Mouse (Mus musculus) spleen, adult 2 months (tissue): ENCODE data around the gene Olfr47. TPM values are rescaled to one million over a fixed set of nuclear protein-coding genes. Genes with fewer than 3 reads are reported as not detected.

Experiments
- DNase-seq, 2 experiments: peaks; one replicate each; pipeline versions ENCODE4 v3.0.0 to v3.0.0-alpha.2; 2012 to 2021; ENCODE audit warnings: low spot score in 2 of 2, low read depth in 1 of 2
- H3K27ac ChIP-seq: fragments of 200-500 bp; 2 replicates; pipeline ENCODE4 v1.5.1; 2012; ENCODE audit warnings: low read length, inconsistent platforms; ENCODE audit not compliant: insufficient read depth
- H3K27me3 ChIP-seq: fragments of 200-500 bp; 2 replicates; pipeline ENCODE4 v1.6.1; 2012; ENCODE audit warnings: mild to moderate bottlenecking, moderate library complexity, low read length, inconsistent platforms; ENCODE audit not compliant: control insufficient read depth, insufficient read depth
- H3K36me3 ChIP-seq: fragments of 200-500 bp; 2 replicates; pipeline ENCODE4 v1.6.1; 2012; ENCODE audit warnings: mild to moderate bottlenecking, low read length, inconsistent platforms; ENCODE audit not compliant: control insufficient read depth, insufficient read depth
- H3K4me1 ChIP-seq: fragments of 200-500 bp; 2 replicates; pipeline ENCODE4 v1.6.1; 2011; ENCODE audit warnings: inconsistent platforms; ENCODE audit not compliant: control insufficient read depth, insufficient read depth, insufficient read length
- H3K4me3 ChIP-seq: fragments of 200-500 bp; 2 replicates; pipeline ENCODE4 v1.5.1; 2011; ENCODE audit warnings: mild to moderate bottlenecking, inconsistent platforms; ENCODE audit not compliant: insufficient read depth, insufficient read length; ENCODE audit errors: extremely low read depth
- CTCF ChIP-seq: fragments of 200-500 bp; IDR thresholded peaks from 2 replicates; pipeline ENCODE4 v1.5.1; 2011; ENCODE audit warnings: mild to moderate bottlenecking, inconsistent platforms; ENCODE audit not compliant: insufficient read depth, insufficient read length, insufficient replicate concordance; ENCODE audit errors: extremely low read depth
- POLR2A ChIP-seq: fragments of 200-500 bp; IDR thresholded peaks from 2 replicates; pipeline ENCODE4 v1.6.1; 2011; ENCODE audit warnings: low read depth, low read length, inconsistent platforms
- WGBS: fragments of 180-500 bp; shearing (Covaris S2); methylation state at CpG from one replicate; pipeline ENCODE4 v1.1.7; 2018; 5-methylcytosine and 5-hydroxymethylcytosine counted together
- polyA plus RNA-seq: library from polyadenylated mRNA; depleted of rRNA; stranded (reverse); fragments of >200 nt; gene quantifications from 2 replicates; pipeline ENCODE4 v1.2.3, GENCODE M21; 2012; rRNA removed

Olfr47 gene
- polyA plus RNA-seq, 1 experiment = not detected

DNA sequence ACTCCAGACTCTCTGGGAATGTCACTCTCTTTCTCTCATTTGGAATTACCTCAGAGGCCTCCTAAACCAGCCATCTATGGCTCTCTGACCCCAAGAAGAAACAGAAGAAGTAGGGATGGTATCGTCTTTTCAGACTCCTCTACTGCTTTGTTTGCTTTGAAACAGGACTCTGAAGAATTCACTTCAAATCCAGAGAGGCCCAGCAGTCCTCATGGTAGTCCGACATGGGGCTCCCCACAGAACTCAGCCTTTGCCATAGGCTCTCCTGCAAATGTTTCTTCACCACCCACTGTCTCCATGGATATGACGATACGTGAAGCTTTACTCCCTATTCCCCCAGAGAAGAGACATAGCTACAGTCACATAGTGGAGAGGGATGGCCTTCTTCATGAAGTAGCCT is 42.8 kb downstream of the Olfr47 start:
- H3K4me1 ChIP-seq = no peaks in the 10 kb centered on the region
- H3K27me3 ChIP-seq = no peaks in the 10 kb centered on the region
- no peak overlapping the region for H3K27ac ChIP-seq
- 95% methylated on average over 4 of the region's 4 CpGs for WGBS
- H3K36me3 ChIP-seq = no peaks in the 10 kb centered on the region
- TF ChIP-seq CTCF (no peak), POLR2A (no peak)
- no peak for DNase-seq
- H3K4me3 ChIP-seq = no peak overlapping the region

DNA sequence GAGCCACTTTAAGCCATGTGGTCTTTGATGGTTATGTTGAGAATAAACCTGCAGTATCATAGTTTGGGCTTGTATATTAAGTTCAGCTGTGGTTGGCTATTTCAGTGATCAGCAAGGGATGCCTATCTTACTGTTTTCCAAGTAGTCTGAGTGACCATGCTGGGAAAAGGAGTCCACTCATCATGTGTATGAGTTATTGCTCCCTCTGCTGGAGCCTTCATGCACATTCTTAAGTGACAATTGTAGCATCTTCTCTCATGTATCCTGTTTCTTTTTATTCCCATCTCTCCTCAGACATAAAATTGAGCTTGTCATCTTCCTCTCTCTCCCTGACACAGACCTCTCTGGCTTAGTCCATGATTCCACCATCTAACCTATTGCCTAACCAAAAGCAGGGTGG is 46.9 kb downstream of the Olfr47 start:
- Histone ChIP-seq H3K4me3 (no peak overlapping the region), H3K27ac (no peak overlapping the region), H3K36me3 (no peaks in the 10 kb centered on the region), H3K27me3 (no peaks in the 10 kb centered on the region), H3K4me1 (no peaks in the 10 kb centered on the region)
- no peak for TF ChIP-seq CTCF
- no peak for TF ChIP-seq POLR2A
- DNase-seq = no peak

DNA sequence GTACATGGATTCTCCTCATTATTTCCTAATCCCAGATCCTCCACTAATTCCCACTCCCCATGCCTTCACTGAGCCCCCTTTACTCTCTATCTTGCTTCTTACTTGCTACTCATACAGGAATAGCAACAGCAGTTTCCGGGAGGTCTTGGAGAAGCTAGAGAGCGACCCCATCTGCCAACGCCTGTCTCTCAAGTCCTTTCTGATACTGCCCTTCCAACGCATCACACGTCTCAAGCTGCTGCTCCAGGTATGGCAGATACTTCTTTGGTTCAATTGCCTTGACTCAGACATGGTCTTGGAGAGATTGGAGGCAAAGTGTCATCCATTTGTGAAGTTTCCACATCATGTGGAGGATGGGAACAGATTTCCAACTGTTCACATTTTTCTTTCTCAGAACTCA is 49.2 kb downstream of the Olfr47 start:
- H3K27me3 ChIP-seq = no peaks in the 10 kb centered on the region
- H3K27ac ChIP-seq = no peak overlapping the region
- 92% methylated on average over 5 of the region's 5 CpGs for WGBS
- DNase-seq = no peak
- H3K4me1 ChIP-seq = no peaks in the 10 kb centered on the region
- TF ChIP-seq CTCF (no peak), POLR2A (no peak)
- H3K36me3 ChIP-seq = no peaks in the 10 kb centered on the region
- H3K4me3 ChIP-seq = no peak overlapping the region

Other genes starting within 250 kb of the Olfr47 start
- not detected in 2 replicates for gene Olfr441, start 125.2 kb upstream of the Olfr47 start, polyA plus RNA-seq
- not detected in 2 replicates for gene Olfr237-ps1, start 85.0 kb upstream of the Olfr47 start, polyA plus RNA-seq
- gene Olfr437, start 68.2 kb upstream of the Olfr47 start, polyA plus RNA-seq = not detected in 2 replicates
- not detected in 2 replicates for gene Olfr13, start 59.4 kb upstream of the Olfr47 start, polyA plus RNA-seq
- gene Olfr435, start 34.4 kb upstream of the Olfr47 start, polyA plus RNA-seq = not detected in 2 replicates
- gene Olfr434, start 18.5 kb upstream of the Olfr47 start, polyA plus RNA-seq = not detected in 2 replicates
- gene Arhgef5, start 34.1 kb downstream of the Olfr47 start, polyA plus RNA-seq = 2.4 and 3.0 TPM in 2 replicates
- gene Nobox, start 78.0 kb downstream of the Olfr47 start, polyA plus RNA-seq = 0.13 TPM in 1 of 2 replicates, not detected in the other